Mouse (Mus musculus): ENCODE results near the gene Tubb2a. TPM values are rescaled to one million over a fixed set of nuclear protein-coding genes. Genes with fewer than 3 reads are reported as not detected.

Gene Tubb2a
- polyA plus RNA-seq, 1 experiment from 2014 or later = 3,094 TPM

GRCm38 (mm10) chr13:34109035-34109676, 31.3 kb upstream of the Tubb2a start:
- WGBS = 71% methylated on average over 4 of the region's 4 CpGs
- no peaks in the 10 kb centered on the region for H3K36me3 ChIP-seq

GRCm38 (mm10) chr13:34106999-34107398, 29.2 kb upstream of the Tubb2a start:
- ATAC-seq (ENCODE audit: low FRiP score, low read depth) = no peak
- no peak overlapping the region for H3K4me3 ChIP-seq
- H3K27ac ChIP-seq (replicated peaks) = no peak overlapping the region
- H3K9me3 ChIP-seq = no peaks in the 10 kb centered on the region
- H3K27me3 ChIP-seq = no peaks in the 10 kb centered on the region
- no peak overlapping the region for H3K4me2 ChIP-seq
- 94% methylated on average over 1 of the region's 1 CpGs for WGBS
- no peaks in the 10 kb centered on the region for H3K36me3 ChIP-seq
- no peak overlapping the region for H3K9ac ChIP-seq
- H3K4me1 ChIP-seq (replicated peaks) = no peaks in the 10 kb centered on the region

More at GRCm38 (mm10) chr13:34109035-34109676, 31.3 kb upstream of the Tubb2a start:
- no peak overlapping the region for H3K9ac ChIP-seq
- no peak for ATAC-seq (ENCODE audit: low FRiP score, low read depth)
- no peak overlapping the region for H3K27ac ChIP-seq (replicated peaks)
- H3K9me3 ChIP-seq = no peaks in the 10 kb centered on the region
- H3K4me3 ChIP-seq = no peak overlapping the region
- no peaks in the 10 kb centered on the region for H3K4me1 ChIP-seq (replicated peaks)
- H3K4me2 ChIP-seq = no peak overlapping the region
- no peaks in the 10 kb centered on the region for H3K27me3 ChIP-seq

- Histone ChIP-seq H3K36me3 (no peaks in the 10 kb centered on the region), H3K9ac (no peak overlapping the region), H3K4me3 (no peak overlapping the region), H3K4me1 (replicated peaks) (no peaks in the 10 kb centered on the region), H3K27me3 (no peaks in the 10 kb centered on the region), H3K27ac (replicated peaks) (no peak overlapping the region), H3K4me2 (no peak overlapping the region), H3K9me3 (no peaks in the 10 kb centered on the region)
- no peak for ATAC-seq (ENCODE audit: low FRiP score, low read depth)
- WGBS = 84% methylated on average over 2 of the region's 2 CpGs
These were observed 28.4 kb upstream of the Tubb2a start for GRCm38 (mm10) chr13:34106256-34106655.

- Histone ChIP-seq H3K4me2 (no peak overlapping the region), H3K27me3 (no peaks in the 10 kb centered on the region), H3K36me3 (no peaks in the 10 kb centered on the region), H3K9ac (no peak overlapping the region), H3K4me1 (replicated peaks) (no peaks in the 10 kb centered on the region), H3K27ac (replicated peaks) (no peak overlapping the region), H3K9me3 (no peaks in the 10 kb centered on the region), H3K4me3 (no peak overlapping the region)
- no peak for ATAC-seq (ENCODE audit: low FRiP score, low read depth)
- WGBS = 87% methylated on average over 1 of the region's 1 CpGs
These were observed 27.6 kb upstream of the Tubb2a start for GRCm38 (mm10) chr13:34105364-34105763.

GRCm38 (mm10) chr13:34101908-34102307, 24.1 kb upstream of the Tubb2a start:
- 86% methylated on average over 9 of the region's 9 CpGs for WGBS
- H3K4me2 ChIP-seq = no peak overlapping the region
- no peaks in the 10 kb centered on the region for H3K36me3 ChIP-seq
- no peak overlapping the region for H3K27ac ChIP-seq (replicated peaks)
- H3K4me3 ChIP-seq = no peak overlapping the region
- H3K9me3 ChIP-seq = no peaks in the 10 kb centered on the region
- ATAC-seq (ENCODE audit: low FRiP score, low read depth) = no peak
- H3K9ac ChIP-seq = no peak overlapping the region
- no peaks in the 10 kb centered on the region for H3K27me3 ChIP-seq
- peaks cover 4% of the 10 kb centered on the region for H3K4me1 ChIP-seq (replicated peaks)

GRCm38 (mm10) chr13:34101247-34101646, 23.4 kb upstream of the Tubb2a start:
- no peak for ATAC-seq (ENCODE audit: low FRiP score, low read depth)
- Histone ChIP-seq H3K36me3 (no peaks in the 10 kb centered on the region), H3K4me2 (no peak overlapping the region), H3K27ac (replicated peaks) (no peak overlapping the region), H3K9me3 (no peaks in the 10 kb centered on the region), H3K4me1 (replicated peaks) (peaks cover 10% of the 10 kb centered on the region), H3K9ac (no peak overlapping the region), H3K4me3 (no peak overlapping the region), H3K27me3 (no peaks in the 10 kb centered on the region)
- WGBS = 95% methylated on average over 10 of the region's 10 CpGs

- WGBS = 77% methylated on average over 3 of the region's 3 CpGs
- no peaks in the 10 kb centered on the region for H3K36me3 ChIP-seq
- H3K27ac ChIP-seq (replicated peaks) = no peak overlapping the region
- no peaks in the 10 kb centered on the region for H3K9me3 ChIP-seq
- peaks cover 15% of the 10 kb centered on the region for H3K4me1 ChIP-seq (replicated peaks)
- no peak overlapping the region for H3K9ac ChIP-seq
- H3K4me2 ChIP-seq = no peak overlapping the region
- no peak for ATAC-seq (ENCODE audit: low FRiP score, low read depth)
- H3K4me3 ChIP-seq = no peak overlapping the region
- H3K27me3 ChIP-seq = no peaks in the 10 kb centered on the region
These were observed 22.9 kb upstream of the Tubb2a start for GRCm38 (mm10) chr13:34100733-34101132.

GRCm38 (mm10) chr13:34097086-34097485, 19.3 kb upstream of the Tubb2a start:
- no peak overlapping the region for H3K4me3 ChIP-seq
- WGBS = 39% methylated on average over 3 of the region's 3 CpGs

GRCm38 (mm10) chr13:34096455-34096854, 18.6 kb upstream of the Tubb2a start:
- no peaks in the 10 kb centered on the region for H3K9me3 ChIP-seq
- H3K9ac ChIP-seq = no peak overlapping the region
- H3K27ac ChIP-seq (replicated peaks) = peak overlapping the region; percentile 67
- H3K4me2 ChIP-seq = peak overlapping the region; percentile 33
- no peaks in the 10 kb centered on the region for H3K27me3 ChIP-seq
- H3K36me3 ChIP-seq = no peaks in the 10 kb centered on the region
- peaks cover 22% of the 10 kb centered on the region for H3K4me1 ChIP-seq (replicated peaks)
- no peak overlapping the region for H3K4me3 ChIP-seq
- WGBS = 55% methylated on average over 4 of the region's 4 CpGs
- ATAC-seq (ENCODE audit: low FRiP score, low read depth) = peak; percentile 68

More at GRCm38 (mm10) chr13:34097086-34097485, 19.3 kb upstream of the Tubb2a start:
- Histone ChIP-seq H3K4me1 (replicated peaks) (peaks cover 22% of the 10 kb centered on the region), H3K4me2 (no peak overlapping the region), H3K9me3 (no peaks in the 10 kb centered on the region), H3K27me3 (no peaks in the 10 kb centered on the region), H3K27ac (replicated peaks) (peak overlapping the region; percentile 67), H3K9ac (no peak overlapping the region), H3K36me3 (no peaks in the 10 kb centered on the region)
- no peak for ATAC-seq (ENCODE audit: low FRiP score, low read depth)

- H3K27ac ChIP-seq (replicated peaks) = peak overlapping the region; percentile 67
- no peaks in the 10 kb centered on the region for H3K27me3 ChIP-seq
- H3K36me3 ChIP-seq = no peaks in the 10 kb centered on the region
- peaks cover 22% of the 10 kb centered on the region for H3K4me1 ChIP-seq (replicated peaks)
- peak; percentile 95 for ATAC-seq (ENCODE audit: low FRiP score, low read depth)
- no peak overlapping the region for H3K9ac ChIP-seq
- peak overlapping the region; percentile 33 for H3K4me2 ChIP-seq
- WGBS = 16% methylated on average over 7 of the region's 7 CpGs
- H3K4me3 ChIP-seq = no peak overlapping the region
- H3K9me3 ChIP-seq = no peaks in the 10 kb centered on the region
These were observed 18.0 kb upstream of the Tubb2a start for GRCm38 (mm10) chr13:34095542-34096435.

GRCm38 (mm10) chr13:34089358-34089757, 11.6 kb upstream of the Tubb2a start:
- 22% methylated on average over 3 of the region's 3 CpGs for WGBS
- Histone ChIP-seq H3K4me2 (peak overlapping the region; percentile 41), H3K9ac (peak overlapping the region; percentile 16), H3K4me1 (replicated peaks) (peaks cover 41% of the 10 kb centered on the region), H3K36me3 (no peaks in the 10 kb centered on the region), H3K27me3 (no peaks in the 10 kb centered on the region), H3K4me3 (no peak overlapping the region), H3K27ac (replicated peaks) (peak overlapping the region; percentile 86), H3K9me3 (no peaks in the 10 kb centered on the region)
- peak; percentile 23; the same call in 1 of the 2 replicates for ATAC-seq (ENCODE audit: low FRiP score, low read depth)

- no peaks in the 10 kb centered on the region for H3K9me3 ChIP-seq
- H3K9ac ChIP-seq = peak overlapping the region; percentile 16; the same call in 1 of the 2 replicates
- peaks cover 41% of the 10 kb centered on the region for H3K4me1 ChIP-seq (replicated peaks)
- ATAC-seq (ENCODE audit: low FRiP score, low read depth) = peak; percentile 91
- WGBS = 21% methylated on average over 7 of the region's 7 CpGs
- peak overlapping the region; percentile 86 for H3K27ac ChIP-seq (replicated peaks)
- H3K4me2 ChIP-seq = peak overlapping the region; percentile 41
- no peaks in the 10 kb centered on the region for H3K27me3 ChIP-seq
- H3K4me3 ChIP-seq = no peak overlapping the region
- no peaks in the 10 kb centered on the region for H3K36me3 ChIP-seq
These were observed 11.1 kb upstream of the Tubb2a start for GRCm38 (mm10) chr13:34088871-34089288.

All from hindbrain, embryonic 15.5 days (tissue).